Mouse (Mus musculus) ES-E14 (cell line): Measurements from ENCODE around the gene Dst.

ENCODE experiments used
- CHD2 ChIP-seq: IDR thresholded peaks from 2 replicates; pipeline ENCODE4 v1.6.1; 2014; ENCODE audit warnings: mild to moderate bottlenecking, low read depth, low read length, inconsistent platforms
- HCFC1 ChIP-seq: IDR thresholded peaks from 2 replicates; pipeline ENCODE4 v1.6.1; 2012; ENCODE audit warnings: low read length, inconsistent platforms, borderline replicate concordance; ENCODE audit not compliant: insufficient read depth
- MAFK ChIP-seq: IDR thresholded peaks from 2 replicates; pipeline ENCODE4 v1.6.1; 2014; ENCODE audit warnings: mild to moderate bottlenecking, low read depth, low read length, inconsistent platforms; ENCODE audit not compliant: insufficient read depth
- ZC3H11A ChIP-seq: IDR thresholded peaks from 2 replicates; pipeline ENCODE4 v1.6.1; 2012; ENCODE audit warnings: low read depth, mild to moderate bottlenecking, inconsistent platforms, low read length, borderline replicate concordance
- ZNF384 ChIP-seq: IDR thresholded peaks from 2 replicates; pipeline ENCODE4 v1.6.1; 2012; ENCODE audit warnings: low read depth, low read length, inconsistent platforms

- TF ChIP-seq MAFK: no peak
- TF ChIP-seq HCFC1: no peak
- no peak for TF ChIP-seq ZNF384
- TF ChIP-seq ZC3H11A: no peak
- TF ChIP-seq CHD2: no peak
These were observed 308.4 kb downstream of the Dst start for GRCm38 (mm10) chr1:34216456-34216855.
